Mouse (Mus musculus): ENCODE results near the gene Ttc21a.

Gene Ttc21a

DNA sequence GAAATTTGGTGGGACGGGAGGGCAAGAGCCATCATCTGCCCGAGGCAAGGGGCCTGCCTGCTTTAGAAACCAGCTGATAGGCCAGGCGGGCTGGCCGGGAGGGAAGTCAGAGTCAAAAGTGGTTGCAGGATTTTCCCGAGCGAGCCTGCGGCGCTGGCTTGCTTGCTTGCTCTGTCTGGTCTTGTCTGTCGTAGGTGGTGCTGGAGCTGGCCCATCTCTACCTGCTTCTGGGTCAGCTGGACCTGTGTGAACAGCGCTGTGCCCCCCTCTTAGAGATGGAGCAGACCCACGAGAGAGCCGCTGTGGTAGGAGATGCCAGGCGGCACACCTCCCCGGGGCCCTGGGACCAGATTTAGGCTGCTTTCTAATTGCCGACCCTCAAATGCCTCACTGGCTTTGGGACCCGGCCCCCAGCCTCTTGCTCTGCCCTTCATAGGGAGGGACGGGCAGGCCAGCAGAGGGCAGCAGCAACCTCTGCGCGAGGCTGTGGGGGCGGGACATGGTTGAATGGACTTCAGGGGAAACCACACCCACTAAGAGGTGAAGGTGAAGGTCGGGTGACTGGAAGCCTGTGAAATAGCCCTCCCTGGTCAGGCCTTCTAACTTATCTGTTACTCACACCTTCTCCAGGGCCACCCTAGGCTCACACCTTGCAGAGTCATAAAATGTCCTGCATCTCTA is 25.7 kb downstream of the Ttc21a start:
- TF ChIP-seq GATA4 (IDR thresholded peaks at IDR 0.05; ENCODE audit: insufficient replicate concordance, low read length) = peak; percentile 55; the same call in 1 of the 2 replicates

DNA sequence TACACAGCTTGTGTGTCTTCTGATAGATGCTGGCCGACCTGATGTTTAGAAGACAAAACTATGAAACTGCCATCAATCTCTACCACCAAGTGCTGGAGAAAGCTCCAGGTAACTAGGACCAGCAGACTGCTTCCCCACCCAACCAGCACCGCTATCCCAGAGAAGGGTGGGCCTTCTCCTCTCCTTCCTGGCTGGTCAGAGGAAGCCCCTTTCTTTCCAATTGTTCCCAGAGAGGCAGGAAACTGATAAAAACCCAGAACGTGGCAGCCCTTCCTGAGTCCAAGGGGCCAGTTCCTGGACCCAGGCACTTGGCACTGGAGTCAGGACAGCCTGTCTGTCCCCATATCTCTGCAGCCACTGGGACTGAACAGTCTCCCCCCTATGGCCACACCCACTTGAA is 26.8 kb downstream of the Ttc21a start:
- TF ChIP-seq GATA4 (IDR thresholded peaks at IDR 0.05; ENCODE audit: insufficient replicate concordance, low read length) = peak; percentile 94; the same call in 1 of the 2 replicates

DNA sequence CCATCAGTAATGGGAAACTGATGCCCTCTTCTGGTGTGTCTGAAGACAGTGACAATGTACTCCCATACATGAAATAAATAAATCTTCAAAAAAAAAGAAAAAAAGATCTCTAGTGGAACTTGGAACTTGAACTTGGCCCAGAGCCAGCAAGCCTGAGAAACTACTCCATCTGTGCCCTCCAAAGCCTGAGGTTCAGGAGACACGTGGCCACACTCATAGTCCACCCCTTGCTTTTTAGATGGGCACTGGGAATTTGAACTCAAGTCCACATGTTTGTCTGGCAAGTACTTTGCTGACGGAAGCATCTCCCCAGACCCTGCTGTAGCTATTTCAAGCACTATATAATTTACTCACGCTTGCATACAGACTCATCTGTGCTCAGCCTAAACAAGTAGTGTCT is 27.8 kb downstream of the Ttc21a start:
- no peak for TF ChIP-seq GATA4 (IDR thresholded peaks at IDR 0.05; ENCODE audit: insufficient replicate concordance, low read length)

DNA sequence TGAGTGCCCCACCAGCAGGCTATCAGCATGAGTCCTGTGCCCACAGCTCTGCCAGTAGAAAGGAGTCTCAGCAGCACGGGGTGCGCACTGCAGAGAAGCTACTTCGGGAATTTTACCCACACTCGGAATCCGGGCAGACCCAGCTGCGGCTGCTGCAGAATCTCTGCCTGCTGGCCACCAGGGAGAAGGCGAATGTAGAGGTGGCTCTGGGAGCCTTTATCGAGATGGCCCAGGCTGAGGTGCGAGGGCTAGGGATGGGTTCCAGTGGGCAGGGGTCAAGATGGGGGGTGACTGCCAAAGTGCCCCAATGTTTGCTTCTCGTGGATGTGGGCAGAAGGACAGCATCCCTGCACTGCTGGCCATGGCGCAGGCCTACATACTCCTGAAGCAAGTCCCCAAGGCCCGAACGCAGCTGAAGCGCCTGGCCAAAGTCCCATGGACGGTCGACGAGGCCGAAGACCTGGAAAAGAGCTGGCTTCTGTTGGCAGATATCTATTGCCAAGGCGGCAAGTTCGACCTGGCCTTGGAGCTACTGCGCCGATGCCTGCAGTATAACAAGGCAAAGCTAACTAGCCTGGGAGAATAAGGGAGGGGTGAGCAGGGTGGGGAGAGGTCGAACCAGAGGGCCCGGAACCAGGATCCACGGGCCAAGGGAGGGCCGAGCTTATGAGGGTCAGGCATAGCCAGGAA is 29.0 kb downstream of the Ttc21a start:
- TF ChIP-seq GATA4 (IDR thresholded peaks at IDR 0.05; ENCODE audit: insufficient replicate concordance, low read length) = no peak

DNA sequence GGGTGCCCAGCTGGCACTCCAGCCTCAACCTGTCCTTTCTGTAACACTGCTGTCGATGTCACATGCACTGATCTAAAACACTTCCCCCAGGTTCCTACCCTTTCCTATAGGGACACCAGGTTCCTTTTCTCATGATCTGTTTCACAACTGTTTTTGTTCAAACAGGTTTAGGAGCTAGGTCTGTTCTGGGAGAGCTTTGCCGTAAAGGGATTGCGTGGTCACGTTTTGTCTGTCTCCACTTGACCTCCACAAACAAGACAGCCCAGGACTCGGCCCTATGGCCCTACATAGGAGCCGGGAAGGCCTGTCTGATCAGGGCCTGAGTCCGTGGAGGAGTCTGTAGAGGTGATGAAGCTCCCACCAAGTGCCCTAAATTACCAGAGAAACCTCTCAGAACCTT is 32.4 kb downstream of the Ttc21a start:
- TF ChIP-seq GATA4 (IDR thresholded peaks at IDR 0.05; ENCODE audit: insufficient replicate concordance, low read length) = no peak

DNA sequence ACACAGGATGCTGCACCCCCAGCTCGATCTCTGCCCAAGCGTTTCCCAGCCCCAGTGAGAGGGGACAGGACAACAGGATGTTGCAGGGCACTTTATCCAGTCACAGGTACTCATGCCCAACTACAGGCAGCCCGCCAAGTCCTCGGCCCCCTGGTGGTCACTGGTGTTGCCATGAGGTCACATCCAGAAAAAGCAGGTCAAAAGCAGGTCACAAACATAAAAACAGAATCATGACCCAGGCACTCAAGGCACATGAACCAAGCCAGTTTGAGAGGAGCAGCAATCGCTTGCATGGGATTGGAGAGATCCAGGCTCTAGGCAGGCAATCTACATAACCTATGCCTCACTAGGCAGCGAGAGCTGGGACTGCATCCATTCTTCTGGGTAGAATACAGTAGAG is 32.8 kb downstream of the Ttc21a start:
- TF ChIP-seq GATA4 (IDR thresholded peaks at IDR 0.05; ENCODE audit: insufficient replicate concordance, low read length) = no peak

DNA sequence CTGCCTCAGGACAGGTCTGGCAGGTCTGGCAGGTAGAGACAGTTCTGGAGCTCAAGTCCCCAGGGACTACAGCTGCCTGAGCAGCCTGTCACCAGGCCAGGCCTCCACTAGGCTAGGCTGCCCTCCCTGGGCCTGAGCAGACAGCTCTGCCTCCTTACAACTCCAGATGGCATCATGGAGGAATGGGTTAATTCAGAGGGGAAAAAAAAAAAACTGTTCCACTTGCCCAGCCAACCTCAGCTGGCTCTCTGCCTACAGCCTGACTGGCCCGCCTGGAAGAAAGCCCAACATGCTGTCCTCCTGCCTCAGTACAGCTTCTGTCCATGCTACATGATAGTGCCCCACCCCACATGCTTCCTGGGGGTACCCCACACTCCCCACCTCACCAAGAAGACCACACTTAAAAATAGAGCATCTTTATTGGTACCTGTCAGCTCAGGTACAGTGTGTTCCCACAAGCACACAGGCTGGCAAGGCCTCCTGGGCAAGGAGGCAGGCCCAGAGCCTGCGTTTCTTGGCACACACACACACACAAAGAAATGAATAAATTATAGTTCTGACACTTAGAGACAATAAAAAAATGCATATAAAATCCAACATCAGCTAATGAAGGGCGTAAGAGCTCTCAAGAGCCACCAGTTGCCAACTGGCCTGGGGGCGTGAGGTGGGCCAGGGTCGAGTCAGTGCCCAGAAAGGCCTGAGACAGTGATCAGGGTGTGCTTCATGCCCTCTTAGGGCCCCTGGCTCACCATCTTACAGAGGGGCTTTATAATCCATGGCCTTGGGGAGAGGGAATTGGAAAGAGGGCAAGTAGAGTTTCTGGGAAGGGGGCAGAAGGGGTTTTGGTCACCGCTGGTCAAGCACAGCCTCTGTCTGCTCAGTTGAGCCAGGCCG is 33.6 kb downstream of the Ttc21a start:
- no peak for TF ChIP-seq GATA4 (IDR thresholded peaks at IDR 0.05; ENCODE audit: insufficient replicate concordance, low read length)

DNA sequence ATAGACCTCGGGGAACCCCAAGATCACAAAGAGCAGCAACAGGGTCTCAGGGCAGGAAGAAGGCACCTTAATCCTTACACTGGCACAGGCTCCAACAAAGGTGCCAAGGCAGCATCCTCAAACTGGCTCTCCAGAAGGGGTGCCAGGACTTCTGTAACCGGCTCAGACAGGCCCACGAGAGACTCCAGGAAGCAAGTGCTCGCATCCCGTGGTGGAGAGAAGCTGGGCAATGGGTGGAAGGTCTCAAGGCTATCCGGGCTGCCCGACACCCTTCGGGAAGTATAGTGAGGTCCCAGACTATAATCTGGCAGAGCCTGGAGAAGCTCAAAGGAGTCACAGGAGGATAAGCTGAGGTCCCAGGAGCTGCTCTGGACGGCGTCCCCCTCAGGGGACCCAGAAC is 34.8 kb downstream of the Ttc21a start:
- no peak for TF ChIP-seq GATA4 (IDR thresholded peaks at IDR 0.05; ENCODE audit: insufficient replicate concordance, low read length)

DNA sequence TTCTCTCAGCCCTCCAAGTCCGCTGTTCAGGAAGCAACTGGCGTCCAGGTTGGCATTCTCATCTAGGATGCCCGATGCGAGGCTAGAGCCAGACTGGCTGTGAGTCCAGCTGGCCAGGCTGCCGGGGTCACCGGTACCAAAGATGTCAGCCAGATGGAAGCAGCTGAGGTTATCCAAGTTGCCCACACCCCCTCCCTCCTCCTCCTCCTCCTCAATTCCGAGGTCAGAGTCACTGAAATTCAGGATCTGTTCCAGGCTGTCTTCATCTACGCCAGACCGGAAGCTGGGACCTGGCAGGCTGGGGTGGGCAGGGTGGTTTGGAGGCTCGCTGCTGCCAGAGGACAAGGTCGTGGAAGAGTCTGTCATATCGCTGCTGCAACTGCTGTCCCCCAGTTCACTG is 35.2 kb downstream of the Ttc21a start:
- no peak for TF ChIP-seq GATA4 (IDR thresholded peaks at IDR 0.05; ENCODE audit: insufficient replicate concordance, low read length)

DNA sequence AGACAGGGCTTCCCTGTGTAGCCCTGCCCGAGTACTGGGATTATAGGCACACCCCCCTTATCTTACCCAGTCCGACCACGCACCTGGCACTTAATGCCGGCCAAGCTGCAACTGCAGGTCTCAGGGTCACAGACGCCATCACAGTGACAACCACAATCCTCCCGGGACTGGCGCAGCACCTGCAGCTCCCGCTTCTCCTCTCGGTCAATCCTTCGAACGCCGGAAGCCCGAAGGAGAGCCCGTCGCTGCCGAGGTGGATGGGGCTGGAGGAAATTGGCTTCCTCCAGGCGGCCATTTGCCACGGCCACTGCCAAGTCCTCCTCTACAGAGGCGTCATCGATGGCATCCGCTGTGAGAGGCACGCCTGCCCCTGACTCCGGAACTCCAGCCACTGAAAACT is 35.9 kb downstream of the Ttc21a start:
- TF ChIP-seq GATA4 (IDR thresholded peaks at IDR 0.05; ENCODE audit: insufficient replicate concordance, low read length) = no peak

DNA sequence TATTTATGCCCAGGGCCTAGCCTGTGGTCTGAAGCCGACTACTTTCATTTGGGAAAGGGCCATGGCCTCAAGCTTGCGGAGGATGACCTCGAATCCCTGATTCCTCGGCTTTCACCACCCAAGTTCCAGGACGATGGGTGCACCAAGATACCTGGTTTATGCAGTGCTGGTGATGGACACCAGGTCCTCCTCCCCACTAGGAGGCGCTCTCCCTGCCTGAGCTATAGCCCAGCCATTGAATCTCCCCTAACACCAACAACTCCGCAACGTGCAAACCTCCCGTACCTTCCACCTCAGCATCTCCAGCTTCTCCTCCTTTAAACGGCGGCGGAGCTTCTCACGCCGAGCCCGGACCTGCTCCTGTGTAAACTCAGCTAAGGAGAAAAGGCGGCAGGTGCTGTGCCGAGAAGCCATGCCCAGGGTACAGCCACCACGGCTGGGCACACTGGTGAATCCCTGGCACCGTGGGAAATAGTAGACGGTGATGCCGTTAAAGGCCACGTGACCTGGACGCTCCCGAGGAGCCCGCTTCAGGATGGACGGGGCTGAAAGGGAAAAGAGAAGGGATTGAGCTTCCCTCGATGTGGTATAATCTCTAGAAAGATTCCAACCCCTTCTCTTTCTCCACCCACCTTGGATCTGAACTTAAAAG is 36.6 kb downstream of the Ttc21a start:
- no peak for TF ChIP-seq GATA4 (IDR thresholded peaks at IDR 0.05; ENCODE audit: insufficient replicate concordance, low read length)

DNA sequence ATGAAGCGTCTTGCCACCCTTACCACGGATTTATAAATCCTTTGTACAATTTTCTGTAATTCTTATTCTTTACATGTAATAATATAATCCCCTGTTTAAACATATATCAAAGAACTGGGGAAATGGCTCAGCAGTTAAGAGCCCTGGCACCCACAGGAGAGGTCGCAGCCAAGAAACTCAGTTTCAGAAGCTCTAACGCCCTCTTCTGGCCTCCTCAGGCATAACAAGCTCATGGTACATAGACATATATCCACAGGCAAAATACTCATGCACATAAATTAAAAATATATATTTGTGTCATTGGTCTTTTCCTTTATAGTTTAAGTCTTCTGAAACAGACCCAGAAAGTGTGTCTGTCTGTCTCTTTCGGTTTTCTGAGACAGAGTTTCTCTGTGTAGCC is 37.2 kb downstream of the Ttc21a start:
- no peak for TF ChIP-seq GATA4 (IDR thresholded peaks at IDR 0.05; ENCODE audit: insufficient replicate concordance, low read length)

DNA sequence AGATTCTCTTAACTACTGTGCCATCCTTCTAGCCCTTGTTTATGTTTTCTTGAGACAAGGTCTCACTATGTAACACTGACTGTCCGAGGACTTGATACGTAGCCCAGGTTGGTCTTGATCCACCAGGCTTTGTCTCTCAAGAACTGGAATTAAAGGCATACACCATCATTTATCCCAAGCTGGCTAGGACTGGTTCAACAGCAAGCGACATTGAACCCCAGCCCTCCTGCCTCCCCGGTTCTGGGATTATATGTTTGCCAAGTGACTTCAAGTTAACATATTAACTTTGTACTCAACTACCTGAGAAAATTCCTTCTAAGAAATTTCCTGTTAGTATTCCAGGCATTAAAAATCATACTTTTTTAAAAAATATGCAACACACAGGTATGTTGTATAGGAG is 37.9 kb downstream of the Ttc21a start:
- no peak for TF ChIP-seq GATA4 (IDR thresholded peaks at IDR 0.05; ENCODE audit: insufficient replicate concordance, low read length)

DNA sequence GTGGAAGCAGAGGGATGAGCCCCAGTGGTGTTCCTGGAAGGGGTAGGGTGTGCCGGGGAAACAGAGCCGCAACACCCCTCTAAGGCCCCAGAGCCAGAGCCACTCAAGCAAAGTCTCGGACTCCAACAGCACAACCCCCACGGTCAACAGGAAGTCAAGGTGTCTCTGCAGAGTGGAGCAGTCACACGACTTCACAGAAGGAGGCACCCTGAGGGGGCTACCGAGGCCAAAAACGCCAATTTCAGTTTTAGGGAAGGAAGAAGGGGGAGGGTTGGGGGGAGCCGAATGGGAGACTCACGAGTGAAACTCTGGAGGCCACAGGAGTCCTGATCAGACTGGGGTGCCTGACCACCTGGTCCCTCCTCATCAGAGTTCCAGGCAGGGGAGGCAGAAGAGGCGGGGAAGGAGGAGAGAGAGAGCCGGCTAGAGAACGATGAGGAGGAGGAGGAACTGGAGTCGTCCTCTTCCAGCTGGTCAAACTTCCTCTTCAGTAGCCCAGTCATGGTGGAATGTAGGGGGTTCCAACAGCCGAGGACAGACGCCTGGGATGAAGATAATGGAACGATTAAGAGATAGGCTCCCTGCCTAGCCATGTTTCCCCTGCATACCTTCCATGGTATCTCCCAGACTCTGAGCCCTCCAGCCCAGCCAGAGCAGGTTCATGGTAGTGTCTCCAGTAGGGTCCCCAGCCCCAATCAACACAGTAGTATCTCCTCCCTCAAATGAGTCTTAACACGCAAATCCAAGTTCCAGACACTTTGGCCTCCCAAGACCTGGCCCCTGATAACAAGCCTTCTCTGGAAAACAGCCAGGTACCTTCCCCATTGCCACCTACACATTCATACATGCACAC is 39.5 kb downstream of the Ttc21a start:
- TF ChIP-seq GATA4 (IDR thresholded peaks at IDR 0.05; ENCODE audit: insufficient replicate concordance, low read length) = no peak
